Mouse (Mus musculus): ENCODE measurements around the gene Usp20. TPM values are rescaled to one million over a fixed set of nuclear protein-coding genes. Genes with fewer than 3 reads are reported as not detected.

The Usp20 gene
- total RNA-seq, 2 experiments from 2014 or later: 76.0 to 82.8 TPM

DNA sequence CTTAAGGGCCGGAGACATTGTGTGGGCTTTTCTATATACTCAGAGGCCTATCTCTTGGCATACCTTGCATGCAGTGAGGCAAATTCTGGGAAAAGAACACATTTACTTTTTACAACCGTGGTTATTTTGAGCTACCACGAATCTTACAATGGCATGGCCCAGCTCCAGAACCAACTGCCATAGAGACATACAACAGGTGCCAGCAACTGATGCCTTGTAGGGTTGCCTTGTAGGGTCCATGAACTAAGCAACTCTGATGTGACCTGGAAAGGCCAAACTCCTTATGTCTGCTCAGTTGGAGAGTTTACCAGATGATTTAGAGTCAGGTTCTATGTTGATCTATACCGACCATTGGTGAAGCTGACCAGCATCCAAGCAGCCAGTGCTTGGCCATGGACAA, 12.8 kb downstream of the Usp20 start:
- Histone ChIP-seq H3K27ac (no peak overlapping the region), H3K4me3 (no peak overlapping the region)
- no peak for TF ChIP-seq CTCF (IDR thresholded peaks at IDR 0.05)
- intact Hi-C loops (cut with DNase I): no loop called here
- DNase-seq (ENCODE audit: extremely low spot score in 1 of 2, low spot score in 2 of 2): no peak

DNA sequence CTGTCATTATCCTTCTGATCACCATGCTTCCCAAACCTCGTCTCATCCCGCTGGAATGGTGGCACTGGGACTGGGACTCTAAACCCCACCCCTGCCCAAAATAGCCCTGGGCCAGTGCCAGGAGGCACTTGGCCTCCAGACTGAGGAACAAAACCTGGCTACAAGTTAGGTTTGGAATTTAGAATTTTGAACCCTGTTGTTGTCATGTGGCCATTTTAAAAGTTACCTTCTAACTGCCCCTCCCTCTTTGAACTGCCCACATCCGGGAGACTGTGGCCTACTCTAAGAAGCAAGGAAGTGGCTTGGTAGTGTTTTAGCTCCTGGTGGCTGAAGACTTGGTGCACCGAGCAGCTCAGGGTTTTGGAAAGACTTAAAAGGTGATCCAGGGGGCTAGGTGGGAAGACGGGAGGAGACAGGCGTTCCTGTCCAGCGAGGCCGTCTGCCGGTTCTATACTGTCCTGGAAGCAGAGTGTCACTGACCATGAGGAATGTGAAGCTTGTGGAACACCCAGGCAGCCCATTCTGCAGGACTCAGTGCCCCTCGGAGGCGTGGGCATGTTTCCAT, 13.4 kb downstream of the Usp20 start:
- no peak for TF ChIP-seq CTCF (IDR thresholded peaks at IDR 0.05)

DNA sequence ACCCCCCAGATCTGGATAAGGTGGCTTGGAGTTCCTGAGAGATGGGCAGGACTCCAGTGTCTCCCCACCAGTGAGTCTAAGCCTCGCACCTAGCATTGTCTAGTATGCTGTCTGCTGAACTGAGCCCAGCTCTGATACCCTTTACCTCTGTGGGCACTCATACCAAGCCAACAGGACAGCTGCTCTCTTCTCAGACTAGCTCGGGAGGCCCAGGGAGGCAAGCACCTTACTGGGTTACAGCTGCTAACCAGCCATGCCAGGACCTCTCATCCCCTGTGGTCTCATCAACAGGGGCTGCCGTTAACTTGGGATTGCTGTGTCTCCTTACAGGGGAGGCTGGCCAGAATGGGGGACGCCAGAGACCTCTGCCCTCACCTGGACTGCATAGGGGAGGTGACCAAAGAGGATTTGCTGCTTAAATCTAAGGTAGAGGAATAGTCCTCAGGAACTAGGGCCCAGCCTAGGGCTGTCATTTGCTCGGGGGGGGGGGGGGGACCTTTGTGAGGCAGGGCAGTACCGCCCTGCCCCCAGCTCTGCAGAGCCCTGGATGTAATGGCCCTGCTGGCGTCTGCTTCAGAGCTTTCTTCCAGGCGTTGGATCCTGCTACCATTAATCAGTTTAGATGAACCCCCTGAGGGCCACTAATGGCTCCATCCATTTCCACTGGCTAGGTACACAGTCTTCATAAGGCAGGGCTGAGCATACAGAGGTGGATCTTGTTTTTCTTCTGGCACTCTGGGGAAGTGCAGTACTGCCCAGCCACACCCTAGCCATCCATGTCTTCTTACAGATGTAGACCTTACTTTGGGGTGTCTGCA, 16.6 kb downstream of the Usp20 start:
- Histone ChIP-seq H3K4me3 (no peak overlapping the region), H3K27ac (no peak overlapping the region)
- DNase-seq (ENCODE audit: extremely low spot score in 1 of 2, low spot score in 2 of 2): no peak
- intact Hi-C loops (cut with DNase I): no loop called here
- TF ChIP-seq CTCF (IDR thresholded peaks at IDR 0.05): no peak

More for the DNA sequence above, 13.4 kb downstream of the Usp20 start:
- DNase-seq (ENCODE audit: extremely low spot score in 1 of 2, low spot score in 2 of 2): no peak
- H3K4me3 ChIP-seq: no peak overlapping the region
- intact Hi-C loops (cut with DNase I): no loop called here
- H3K27ac ChIP-seq: no peak overlapping the region

DNA sequence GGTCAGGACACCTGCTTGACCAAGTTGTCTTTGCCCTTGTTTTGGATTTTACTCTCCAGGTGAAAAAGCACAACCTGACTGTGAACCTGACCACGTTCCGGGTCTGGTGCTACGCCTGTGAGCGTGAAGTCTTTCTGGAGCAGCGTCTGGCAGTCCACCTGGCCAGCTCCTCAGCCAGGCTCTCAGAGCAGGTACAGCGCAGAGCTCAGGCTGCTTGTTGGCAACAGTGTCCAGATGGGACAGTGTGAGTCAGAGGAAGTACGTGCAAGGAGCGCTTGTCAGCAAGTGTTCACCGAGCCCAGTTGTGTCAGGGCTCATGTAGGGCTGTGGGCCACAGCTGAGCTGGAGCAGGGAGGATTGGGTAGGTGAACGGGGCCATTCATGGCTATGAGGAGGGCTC, 20.8 kb downstream of the Usp20 start:
- no peak overlapping the region for H3K4me3 ChIP-seq
- no peak for DNase-seq (ENCODE audit: extremely low spot score in 1 of 2, low spot score in 2 of 2)
- intact Hi-C loops (cut with DNase I): no loop called here
- no peak for TF ChIP-seq CTCF (IDR thresholded peaks at IDR 0.05)
- H3K27ac ChIP-seq: no peak overlapping the region

GRCm38 (mm10) chr2:31005453-31005852, 23.4 kb downstream of the Usp20 start:
- DNase-seq (ENCODE audit: extremely low spot score in 1 of 2, low spot score in 2 of 2): no peak
- intact Hi-C loops (cut with DNase I): no loop called here
- no peak overlapping the region for H3K27ac ChIP-seq

DNA sequence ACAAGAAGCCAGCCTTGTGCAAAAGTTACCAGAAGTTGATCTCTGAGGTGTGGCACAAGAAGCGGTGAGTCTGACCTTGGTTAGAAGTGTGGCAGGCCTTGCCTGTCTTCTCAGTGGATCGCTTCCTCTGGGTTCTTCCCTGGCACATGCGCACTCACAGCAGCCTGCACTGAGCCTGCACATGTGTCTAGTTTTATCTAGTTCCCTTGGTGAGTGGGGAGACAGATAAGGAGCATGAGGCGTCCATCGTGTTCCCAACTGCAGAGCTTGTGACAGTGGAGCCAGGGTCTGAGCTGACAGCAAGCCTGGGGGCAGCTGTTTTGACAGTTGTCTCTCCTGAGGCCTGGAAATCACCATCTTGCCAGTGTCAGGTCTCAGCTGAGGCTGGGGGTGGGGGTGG, 24.4 kb downstream of the Usp20 start:
- no peak overlapping the region for H3K4me3 ChIP-seq
- DNase-seq (ENCODE audit: extremely low spot score in 1 of 2, low spot score in 2 of 2): no peak
- TF ChIP-seq CTCF (IDR thresholded peaks at IDR 0.05): no peak
- H3K27ac ChIP-seq: no peak overlapping the region
- intact Hi-C loops (cut with DNase I): no loop called here

More at GRCm38 (mm10) chr2:31005453-31005852, 23.4 kb downstream of the Usp20 start:
- no peak for TF ChIP-seq CTCF (IDR thresholded peaks at IDR 0.05)
- H3K4me3 ChIP-seq: no peak overlapping the region

- no peak for TF ChIP-seq CTCF (IDR thresholded peaks at IDR 0.05)
- Histone ChIP-seq H3K4me3 (no peak overlapping the region), H3K27ac (no peak overlapping the region)
- no peak for DNase-seq (ENCODE audit: extremely low spot score in 1 of 2, low spot score in 2 of 2)
- intact Hi-C loops (cut with DNase I): no loop called here
Measured at GRCm38 (mm10) chr2:31007208-31007607, 25.1 kb downstream of the Usp20 start.

DNA sequence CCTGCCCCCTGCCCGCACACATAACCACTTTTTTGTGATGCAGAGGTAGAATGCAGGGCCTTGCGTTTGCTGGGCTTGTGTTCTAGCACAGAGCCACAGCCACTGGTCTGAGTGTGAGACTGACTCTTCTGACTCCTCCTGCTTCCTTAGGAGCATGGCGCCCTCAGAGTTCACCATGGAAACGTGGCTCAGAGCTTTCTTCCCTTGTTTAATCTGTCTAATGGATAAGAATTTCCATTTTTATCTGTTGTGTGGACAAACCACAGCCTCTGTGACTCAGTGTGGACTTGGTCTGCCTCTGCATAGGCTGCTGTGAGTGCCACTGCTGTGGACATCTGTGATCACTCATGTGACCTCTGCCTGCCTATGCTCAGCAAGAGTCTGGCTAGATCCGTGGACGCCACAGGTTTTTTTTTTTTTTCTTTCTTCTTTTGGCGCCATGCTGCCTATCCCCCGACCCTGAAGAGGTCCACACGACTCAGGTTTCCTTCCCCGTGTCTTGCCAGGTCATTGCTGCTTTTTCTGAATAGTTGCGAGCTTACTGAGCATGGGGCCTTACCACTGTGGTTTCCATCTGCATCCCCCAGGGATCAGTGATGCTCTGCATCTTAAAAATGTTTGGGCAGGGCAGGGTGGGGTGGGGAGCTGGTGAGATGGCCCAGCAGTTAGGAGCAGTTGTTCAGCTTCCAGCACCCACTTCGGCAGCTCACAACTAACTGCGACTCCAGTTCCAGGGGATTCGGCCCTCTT, 31.5 kb downstream of the Usp20 start:
- no peak for TF ChIP-seq CTCF (IDR thresholded peaks at IDR 0.05)
- DNase-seq (ENCODE audit: extremely low spot score in 1 of 2, low spot score in 2 of 2): no peak
- intact Hi-C loops (cut with DNase I): no loop called here
- Histone ChIP-seq H3K4me3 (no peak overlapping the region), H3K27ac (no peak overlapping the region)

DNA sequence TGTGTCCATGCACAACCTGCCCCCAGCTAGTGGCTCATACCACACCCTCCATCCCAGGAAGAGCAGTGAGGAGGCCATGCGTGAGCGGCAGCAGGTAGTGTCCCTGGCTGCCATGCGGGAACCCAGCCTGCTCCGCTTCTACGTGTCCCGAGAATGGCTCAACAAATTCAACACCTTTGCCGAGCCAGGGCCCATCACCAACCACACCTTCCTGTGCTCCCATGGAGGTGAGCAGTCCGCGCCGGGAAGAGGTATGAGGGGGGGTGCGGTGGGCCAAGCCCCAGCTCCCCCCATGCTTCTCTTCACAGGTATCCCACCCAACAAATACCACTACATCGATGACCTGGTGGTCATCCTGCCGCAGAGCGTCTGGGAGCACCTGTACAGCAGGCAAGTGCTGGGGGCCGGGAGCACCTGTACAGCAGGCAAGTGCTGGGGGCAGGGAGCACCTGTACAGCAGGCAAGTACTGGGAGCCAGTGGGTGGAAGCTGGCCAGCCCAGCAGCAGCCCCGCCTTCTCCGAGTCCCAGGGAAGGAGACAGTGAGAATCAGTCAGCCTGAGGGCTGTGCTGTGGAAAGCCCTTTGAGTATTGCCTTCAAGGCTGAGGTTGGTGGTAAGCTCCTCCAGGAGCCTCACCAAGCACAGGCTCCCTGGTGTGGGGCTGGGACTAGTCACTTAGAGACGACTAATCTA, 35.7 kb downstream of the Usp20 start:
- no peak for TF ChIP-seq CTCF (IDR thresholded peaks at IDR 0.05)
- intact Hi-C loops (cut with DNase I): no loop called here
- no peak overlapping the region for H3K27ac ChIP-seq
- no peak for DNase-seq (ENCODE audit: extremely low spot score in 1 of 2, low spot score in 2 of 2)
- no peak overlapping the region for H3K4me3 ChIP-seq

DNA sequence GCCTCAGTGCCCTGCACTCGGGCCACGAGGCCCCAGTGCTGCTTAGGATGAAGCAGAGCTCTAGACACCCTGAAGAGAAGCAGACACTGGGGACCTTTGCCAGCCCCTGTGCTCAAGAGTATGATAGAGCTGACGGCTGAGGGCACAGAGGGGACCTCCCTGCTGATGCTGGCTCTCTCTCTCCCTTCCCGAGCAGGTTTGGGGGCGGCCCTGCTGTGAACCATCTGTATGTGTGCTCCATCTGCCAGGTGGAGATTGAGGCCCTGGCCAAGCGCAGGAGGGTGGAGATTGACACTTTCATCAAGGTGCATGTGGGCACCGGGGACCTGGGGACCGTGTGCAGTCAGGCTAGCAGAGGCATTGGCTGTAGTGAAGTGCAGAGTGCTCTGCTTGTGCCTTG, 36.4 kb downstream of the Usp20 start:
- no peak for TF ChIP-seq CTCF (IDR thresholded peaks at IDR 0.05)
- H3K4me3 ChIP-seq: no peak overlapping the region
- no peak for DNase-seq (ENCODE audit: extremely low spot score in 1 of 2, low spot score in 2 of 2)
- intact Hi-C loops (cut with DNase I): no loop called here
- H3K27ac ChIP-seq: no peak overlapping the region

DNA sequence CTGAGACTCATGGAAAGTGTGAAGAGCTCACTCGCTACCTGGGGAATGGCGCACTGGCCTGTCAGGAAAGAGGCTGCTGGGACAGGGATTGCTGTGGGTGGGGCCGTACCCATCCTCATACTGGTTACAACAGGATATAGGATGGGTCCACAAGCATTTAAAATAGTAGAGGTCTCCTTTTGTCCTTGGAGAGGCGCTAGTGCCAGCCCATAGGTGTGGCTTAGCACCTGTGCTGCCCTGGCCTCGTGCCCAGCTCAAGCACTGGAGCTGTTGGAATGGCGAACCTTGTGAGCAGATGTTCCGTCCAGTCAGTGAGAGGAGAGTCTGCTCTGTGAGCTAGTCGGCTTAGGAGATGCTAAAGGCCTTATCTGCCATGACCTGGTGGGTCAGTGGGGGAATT, 36.9 kb downstream of the Usp20 start:
- H3K27ac ChIP-seq: no peak overlapping the region
- no peak for DNase-seq (ENCODE audit: extremely low spot score in 1 of 2, low spot score in 2 of 2)
- no peak overlapping the region for H3K4me3 ChIP-seq
- intact Hi-C loops (cut with DNase I): no loop called here
- TF ChIP-seq CTCF (IDR thresholded peaks at IDR 0.05): no peak

GRCm38 (mm10) chr2:31020202-31020601, 38.1 kb downstream of the Usp20 start:
- no peak overlapping the region for H3K4me3 ChIP-seq
- H3K27ac ChIP-seq: no peak overlapping the region
- DNase-seq (ENCODE audit: extremely low spot score in 1 of 2, low spot score in 2 of 2): no peak
- intact Hi-C loops (cut with DNase I): loop anchor here (10.0 kb wide), 1 partner anchor 285 kb away; no protein-coding TSS in a partner anchor
- TF ChIP-seq CTCF (IDR thresholded peaks at IDR 0.05): no peak
